Mouse (Mus musculus) megakaryocyte, embryonic 14.5 days (primary cell): ENCODE data around the gene Fcho2.

ENCODE experiments used
- FLI1 ChIP-seq: IDR thresholded peaks from 2 replicates; pipeline ENCODE4 v1.6.1; 2012; ENCODE audit warnings: low read length, inconsistent platforms, mixed read lengths
- GATA1 ChIP-seq: IDR thresholded peaks from 3 replicates; pipeline ENCODE4 v1.6.1; 2012; ENCODE audit warnings: mixed read lengths, low read length, inconsistent platforms, borderline replicate concordance

DNA sequence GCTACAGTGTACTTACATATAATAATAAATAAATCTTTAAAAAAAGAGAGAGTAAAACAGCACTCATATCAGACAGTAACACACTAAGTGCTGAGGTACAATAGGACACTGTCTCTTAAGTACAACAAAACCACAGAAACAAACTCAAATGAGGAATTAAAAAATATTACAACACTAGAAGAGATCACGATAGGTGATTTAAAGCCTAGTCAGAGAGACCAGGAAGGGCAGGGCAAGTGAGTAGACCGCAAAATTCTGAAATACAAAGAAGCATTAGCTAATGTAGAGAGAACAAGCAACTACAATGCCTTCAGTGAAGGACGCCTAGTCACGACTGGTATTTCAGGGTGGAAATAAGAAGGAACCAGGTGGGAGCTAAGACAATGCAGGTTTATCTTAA lies 11.6 kb downstream of the Fcho2 start:
- TF ChIP-seq GATA1 = no peak
- no peak for TF ChIP-seq FLI1
